Mouse (Mus musculus) olfactory bulb, adult 2 months (tissue): ENCODE measurements around the gene Macf1. TPM values are rescaled to one million over a fixed set of nuclear protein-coding genes. Genes with fewer than 3 reads are reported as not detected.

Source experiments
- H3K27ac ChIP-seq: fragments of 200-500 bp; 2 replicates; pipeline ENCODE4 v1.5.1; 2012; ENCODE audit warnings: low read depth, low read length; ENCODE audit not compliant: insufficient read depth
- H3K4me1 ChIP-seq: fragments of 200-500 bp; 2 replicates; pipeline ENCODE4 v1.6.1; 2012; ENCODE audit warnings: low read length; ENCODE audit not compliant: control insufficient read depth, insufficient read depth
- H3K4me3 ChIP-seq: fragments of 200-500 bp; 2 replicates; pipeline ENCODE4 v1.5.1; 2012; ENCODE audit warnings: mild to moderate bottlenecking, low read depth, low read length, moderate library complexity; ENCODE audit not compliant: insufficient read depth
- CTCF ChIP-seq: fragments of 200-500 bp; IDR thresholded peaks from 2 replicates; pipeline ENCODE4 v1.5.1; 2012; ENCODE audit warnings: low read depth, mild to moderate bottlenecking, low read length, moderate library complexity; ENCODE audit not compliant: insufficient read depth
- POLR2A ChIP-seq: fragments of 200-500 bp; IDR thresholded peaks from 2 replicates; pipeline ENCODE4 v1.6.1; 2012; ENCODE audit warnings: mild to moderate bottlenecking, low read depth, low read length, moderate library complexity; ENCODE audit not compliant: insufficient read depth
- WGBS: fragments of 180-500 bp; shearing (Covaris S2); methylation state at CpG from one replicate; pipeline ENCODE4 v1.1.7; 2018; 5-methylcytosine and 5-hydroxymethylcytosine counted together
- polyA plus RNA-seq: library from polyadenylated mRNA; stranded (reverse); fragments of >200 nt; gene quantifications from 2 replicates; pipeline ENCODE4 v1.2.4, GENCODE M21; 2012; ENCODE audit warnings: low replicate concordance; ENCODE audit not compliant: missing spikeins, insufficient read depth, insufficient read length

Gene Macf1
- polyA plus RNA-seq, 1 experiment, result 508 TPM

DNA sequence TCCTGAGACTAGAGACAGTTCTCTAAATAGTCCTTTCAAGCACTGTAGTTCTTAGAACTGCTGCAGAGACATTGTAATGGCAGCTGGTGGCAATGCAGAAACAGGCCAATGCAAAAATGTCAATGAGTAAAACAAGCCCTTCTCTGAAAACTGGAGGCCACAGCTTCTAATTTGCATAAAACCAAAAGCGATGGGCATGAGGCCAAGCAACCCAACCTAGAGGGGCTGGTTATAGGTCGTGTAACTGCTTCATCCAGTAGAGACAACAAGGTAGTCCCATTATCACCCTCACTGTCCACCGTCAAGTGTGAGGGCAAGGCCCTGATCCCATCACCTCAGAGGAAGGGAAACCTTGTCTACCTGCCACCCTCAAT is 99.5 kb downstream of the Macf1 start:
- H3K4me3 ChIP-seq, result no peak overlapping the region
- 36% methylated on average over 3 of the region's 3 CpGs for WGBS
- H3K4me1 ChIP-seq, result peaks cover 6% of the 10 kb centered on the region
- TF ChIP-seq POLR2A, result no peak
- TF ChIP-seq CTCF, result no peak
- H3K27ac ChIP-seq, result peak overlapping the region; percentile 42; the same call in 1 of the 2 replicates

DNA sequence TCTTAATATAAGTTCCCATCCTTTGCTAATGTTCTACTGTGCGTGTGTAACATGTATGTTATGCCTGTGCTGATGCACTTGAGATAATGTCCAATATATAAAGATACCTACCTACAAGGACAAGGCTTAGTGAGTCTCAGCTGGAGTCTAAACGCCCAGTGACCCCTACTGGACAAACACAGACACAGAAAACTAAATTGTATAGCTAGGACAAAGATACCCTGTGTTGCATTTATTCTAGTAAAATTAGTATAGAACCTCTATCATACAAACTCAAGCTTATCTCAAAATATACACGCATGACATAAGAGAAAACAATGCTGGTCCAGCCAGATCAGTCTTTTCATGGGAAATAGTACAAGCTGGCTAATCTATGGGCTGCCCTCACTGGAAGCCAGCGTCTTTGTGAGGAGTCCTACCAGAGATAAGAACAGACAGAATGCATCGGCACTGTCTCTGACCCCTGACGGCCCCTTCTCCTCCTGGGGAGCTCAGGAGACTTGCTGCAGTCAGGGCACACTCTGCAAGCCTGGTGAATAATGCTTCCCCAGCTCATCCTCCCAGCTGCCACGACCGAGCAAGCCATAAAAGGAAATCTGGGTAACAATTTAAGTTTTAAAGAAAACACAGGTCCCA is 100.0 kb downstream of the Macf1 start:
- no peak overlapping the region for H3K4me3 ChIP-seq
- peaks cover 6% of the 10 kb centered on the region for H3K4me1 ChIP-seq
- WGBS, result 27% methylated on average over 8 of the region's 8 CpGs
- H3K27ac ChIP-seq, result peak overlapping the region; percentile 90
- no peak for TF ChIP-seq CTCF
- no peak for TF ChIP-seq POLR2A

DNA sequence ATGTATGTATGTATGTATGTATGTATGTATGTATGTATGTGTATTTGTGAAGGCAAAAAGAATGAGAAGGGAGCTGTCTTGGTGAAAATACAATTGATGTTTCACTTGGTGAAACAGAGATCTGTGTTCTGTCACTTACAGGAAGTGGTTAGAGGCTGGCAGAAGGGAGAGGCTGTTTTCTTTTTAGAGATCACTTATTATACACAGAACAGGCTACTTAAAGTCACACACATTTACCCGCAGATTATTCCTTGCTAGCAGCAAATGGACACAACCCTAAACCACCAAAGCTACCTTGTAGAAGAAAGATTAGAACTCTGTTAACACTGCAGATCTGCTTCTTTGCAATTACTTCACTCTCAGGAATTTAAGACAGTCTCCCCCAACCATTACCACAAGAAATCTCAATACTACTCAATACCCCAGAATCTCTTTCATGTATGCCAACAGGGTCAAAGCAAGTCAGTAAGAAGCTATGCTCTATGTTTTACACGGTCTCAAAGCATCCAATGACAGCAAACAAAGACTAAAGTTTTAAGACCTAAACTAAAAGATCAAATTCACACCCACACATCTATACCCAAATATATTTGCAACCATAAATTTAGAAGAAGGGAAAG is 106.6 kb downstream of the Macf1 start:
- 42% methylated on average over 2 of the region's 2 CpGs for WGBS

DNA sequence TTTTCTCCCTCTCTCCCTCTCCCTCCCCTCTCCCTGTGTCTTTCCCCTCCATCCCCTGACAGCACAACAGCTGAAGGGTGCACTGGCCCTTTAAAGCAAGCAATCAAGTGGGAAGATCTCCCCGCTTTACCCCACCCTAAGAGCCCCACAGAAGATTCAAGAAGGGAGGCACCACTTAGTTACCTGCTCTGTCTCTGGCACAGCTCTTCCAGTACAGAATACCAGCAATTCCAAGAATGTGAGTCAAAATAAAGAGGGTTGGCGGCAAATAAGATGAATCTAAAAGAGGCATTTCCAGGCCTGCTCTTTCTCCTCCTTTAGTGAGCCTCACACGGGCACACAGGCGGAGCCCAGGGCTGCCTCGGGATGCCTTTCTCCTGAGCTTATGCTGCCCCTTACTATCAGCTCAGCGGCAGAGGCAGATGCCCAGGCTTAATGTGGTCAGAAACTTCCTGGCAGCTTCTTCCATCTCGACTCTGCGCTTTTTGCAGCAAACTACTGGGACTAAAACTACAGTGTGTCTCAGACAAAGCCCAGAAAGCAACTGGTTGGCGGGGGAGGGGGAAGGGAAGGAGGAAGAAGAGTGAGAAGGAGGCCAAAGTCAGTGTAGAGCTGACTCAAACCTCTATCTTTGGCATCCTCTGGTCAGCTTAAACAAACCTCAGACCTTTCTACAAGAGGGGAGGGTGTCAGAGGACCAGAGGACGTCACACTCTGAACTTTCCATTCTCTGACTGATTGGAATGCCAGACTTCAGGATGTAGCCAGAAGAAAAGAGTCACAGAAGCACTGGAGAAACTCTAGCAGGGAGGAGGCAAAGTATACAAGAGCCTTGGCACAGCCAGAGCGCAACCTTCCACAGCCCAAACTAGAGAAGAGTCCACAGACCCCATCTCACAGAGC is 111.5 kb downstream of the Macf1 start:
- H3K4me3 ChIP-seq, result no peak overlapping the region
- H3K4me1 ChIP-seq, result peaks cover 16% of the 10 kb centered on the region
- WGBS, result 21% methylated on average over 11 of the region's 11 CpGs
- H3K27ac ChIP-seq, result peak overlapping the region; percentile 73
- no peak for TF ChIP-seq POLR2A
- TF ChIP-seq CTCF, result no peak

More for the DNA sequence above, 106.6 kb downstream of the Macf1 start:
- Histone ChIP-seq H3K27ac (no peak overlapping the region), H3K4me3 (no peak overlapping the region), H3K4me1 (peaks cover 7% of the 10 kb centered on the region)
- TF ChIP-seq POLR2A (no peak), CTCF (no peak)

- Histone ChIP-seq H3K4me3 (no peak overlapping the region), H3K27ac (peak overlapping the region; percentile 11; the same call in 1 of the 2 replicates), H3K4me1 (peaks cover 18% of the 10 kb centered on the region)
- 24% methylated on average over 7 of the region's 7 CpGs for WGBS
- no peak for TF ChIP-seq POLR2A
- TF ChIP-seq CTCF, result no peak
Observed at GRCm38 (mm10) chr4:123571869-123572268, 112.3 kb downstream of the Macf1 start.

- Histone ChIP-seq H3K4me3 (no peak overlapping the region), H3K4me1 (peaks cover 19% of the 10 kb centered on the region), H3K27ac (peak overlapping the region; percentile 56)
- TF ChIP-seq POLR2A (no peak), CTCF (no peak)
- 28% methylated on average over 7 of the region's 7 CpGs for WGBS
Observed at GRCm38 (mm10) chr4:123565291-123565861, 118.8 kb downstream of the Macf1 start.

DNA sequence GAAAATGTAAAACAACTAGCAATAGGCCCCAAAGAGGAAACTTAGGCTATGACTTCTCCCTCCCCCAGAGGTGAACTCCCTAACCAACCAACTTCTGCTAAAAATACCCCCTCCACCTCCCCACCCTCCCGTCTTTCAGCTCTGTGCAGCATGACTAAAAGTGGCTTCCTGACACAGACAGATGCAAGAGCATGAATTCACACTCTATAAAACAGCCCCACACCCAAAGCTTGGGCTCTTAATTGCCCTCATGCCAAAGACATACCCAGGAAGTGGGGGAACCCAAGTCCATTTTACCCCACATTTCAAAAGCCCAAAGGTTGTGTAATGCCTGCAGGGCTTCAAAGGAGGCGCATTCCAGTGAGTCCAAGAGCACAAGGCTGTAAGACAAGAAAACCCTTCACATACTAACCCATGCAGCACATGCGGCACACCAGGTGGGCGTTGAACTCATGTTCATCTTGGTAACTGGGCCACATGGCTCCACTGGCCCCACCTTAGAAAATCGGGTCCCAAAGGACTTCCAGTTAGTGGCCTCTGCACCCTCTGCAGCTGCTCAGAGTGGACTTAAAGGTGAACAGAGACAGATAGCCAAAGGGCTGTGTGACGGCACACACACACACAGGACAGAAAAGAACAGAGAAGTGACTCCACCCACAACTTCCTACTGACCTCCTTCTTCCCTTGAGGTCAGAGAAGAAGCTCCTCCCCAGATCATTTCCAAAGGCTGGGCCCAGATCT is 119.9 kb downstream of the Macf1 start:
- H3K4me3 ChIP-seq, result no peak overlapping the region
- H3K27ac ChIP-seq, result peak overlapping the region; percentile 82
- WGBS, result 71% methylated on average over 6 of the region's 6 CpGs
- H3K4me1 ChIP-seq, result peaks cover 19% of the 10 kb centered on the region
- TF ChIP-seq POLR2A (no peak), CTCF (no peak)

DNA sequence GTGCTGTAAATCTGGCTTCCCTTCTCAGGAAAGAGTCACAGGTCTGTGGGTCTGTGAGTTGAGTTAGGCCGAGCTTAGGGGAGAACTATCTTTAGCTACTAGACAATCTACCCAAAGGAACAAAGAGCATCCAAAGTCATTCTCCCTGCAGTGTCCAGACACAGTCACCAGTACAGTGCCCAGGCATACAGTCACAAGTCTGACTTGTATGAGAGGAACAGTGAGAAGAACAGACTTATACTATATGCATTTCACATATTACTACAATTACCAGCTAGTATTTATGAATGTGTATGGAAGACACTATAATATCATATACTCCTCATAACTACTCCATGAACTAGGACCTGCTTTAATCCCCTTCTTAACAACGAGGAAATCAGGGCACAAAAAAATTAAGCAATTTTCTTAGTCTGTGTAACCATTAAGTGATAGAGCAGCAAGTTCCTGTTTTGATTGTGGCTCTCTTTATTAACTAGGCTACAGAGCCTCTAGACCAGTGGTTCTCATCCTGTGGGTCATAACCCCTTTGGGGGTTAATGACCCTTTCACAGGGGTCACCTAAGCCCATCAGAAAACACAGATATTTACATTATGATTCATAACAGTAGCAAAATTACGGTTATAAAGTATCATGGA is 121.9 kb downstream of the Macf1 start:
- H3K4me3 ChIP-seq, result no peak overlapping the region
- 78% methylated on average over 3 of the region's 3 CpGs for WGBS
- no peak overlapping the region for H3K27ac ChIP-seq
- H3K4me1 ChIP-seq, result peaks cover 16% of the 10 kb centered on the region
- TF ChIP-seq POLR2A (no peak), CTCF (no peak)
